Mouse (Mus musculus) monocyte, adult 2 months (primary cell): ENCODE measurements at regions not wholly inside any gene's neighbourhood (a gene's known extent, or its start where the extent isn't known, plus 50 kb on each side); places are given as distances from the start of the nearest gene placed in this dataset.

Experiments used
- DNase-seq, 2 experiments: peaks; one replicate each; pipeline ENCODE4 v3.0.0; 2022; ENCODE audit warnings: low spot score in 2 of 2, low read depth in 1 of 2

DNA sequence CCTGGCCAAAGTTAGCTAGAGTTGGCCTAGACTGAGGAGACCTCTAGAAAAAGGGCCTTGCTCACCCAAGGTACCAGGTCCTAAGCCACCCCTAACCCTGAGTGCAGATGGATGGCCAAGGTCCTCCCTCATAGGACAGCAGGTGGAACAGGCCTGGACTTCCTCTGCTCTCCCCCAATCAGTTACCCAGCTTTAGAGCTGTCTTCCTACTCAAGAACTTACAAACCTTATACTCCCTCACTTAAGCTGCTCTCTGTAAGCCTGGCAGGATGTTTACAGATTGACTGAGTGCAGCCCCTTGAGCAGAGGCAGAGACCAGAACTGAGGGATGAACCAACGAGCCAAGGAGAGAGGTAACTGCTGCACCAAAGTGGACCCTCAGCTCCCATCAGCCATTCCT, 94.5 kb downstream of the Rplp1 start:
- DNase-seq, result no peak

DNA sequence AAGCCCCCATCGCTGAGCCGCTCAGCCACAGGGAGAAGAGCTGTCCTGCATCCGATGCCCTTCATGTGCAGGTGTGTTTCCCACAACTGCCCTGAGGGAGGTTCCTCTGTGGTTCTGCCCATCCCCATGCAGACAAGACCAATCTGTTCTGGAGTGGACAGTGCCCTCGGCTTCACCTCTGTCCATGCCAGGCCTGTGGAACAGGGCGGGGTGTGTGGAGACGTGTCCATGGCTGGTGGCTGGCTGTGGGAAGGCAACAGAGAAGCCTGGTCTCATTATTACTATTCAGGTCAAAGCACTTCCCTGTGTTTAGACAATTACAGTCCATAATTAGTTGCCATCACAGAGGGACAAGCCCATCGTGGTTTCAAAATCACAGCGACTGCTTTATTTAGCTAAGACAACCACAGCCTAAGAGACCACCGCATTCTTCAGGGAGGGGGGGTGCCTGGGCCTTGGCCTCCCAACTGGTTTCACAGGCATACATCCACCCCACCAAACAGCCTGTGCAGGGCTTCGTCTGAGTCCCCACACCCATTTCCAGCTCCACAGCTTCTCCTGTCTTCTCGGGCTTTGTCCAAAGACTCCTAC, 97.7 kb downstream of the Rplp1 start:
- no peak for DNase-seq

DNA sequence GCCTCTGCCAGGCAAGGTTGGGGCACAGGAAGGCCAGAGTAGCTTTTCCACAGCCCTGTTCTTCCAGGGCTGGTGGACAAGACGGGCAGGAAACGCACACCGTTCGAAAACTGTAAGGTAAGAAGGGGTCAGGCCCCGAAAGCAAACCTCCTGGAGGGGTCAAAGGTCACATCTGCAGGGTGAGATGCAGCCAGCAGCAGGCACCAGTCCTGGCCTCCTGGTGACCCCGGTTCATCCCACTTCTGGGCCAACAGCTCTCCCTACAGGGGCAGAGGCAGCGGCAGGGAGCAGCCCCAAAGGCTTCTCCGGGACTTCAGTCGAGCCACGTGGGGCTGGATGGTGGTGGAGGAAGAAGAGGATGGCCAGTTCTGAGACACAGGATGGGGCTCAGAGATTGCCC, 98.3 kb downstream of the Rplp1 start:
- no peak for DNase-seq

DNA sequence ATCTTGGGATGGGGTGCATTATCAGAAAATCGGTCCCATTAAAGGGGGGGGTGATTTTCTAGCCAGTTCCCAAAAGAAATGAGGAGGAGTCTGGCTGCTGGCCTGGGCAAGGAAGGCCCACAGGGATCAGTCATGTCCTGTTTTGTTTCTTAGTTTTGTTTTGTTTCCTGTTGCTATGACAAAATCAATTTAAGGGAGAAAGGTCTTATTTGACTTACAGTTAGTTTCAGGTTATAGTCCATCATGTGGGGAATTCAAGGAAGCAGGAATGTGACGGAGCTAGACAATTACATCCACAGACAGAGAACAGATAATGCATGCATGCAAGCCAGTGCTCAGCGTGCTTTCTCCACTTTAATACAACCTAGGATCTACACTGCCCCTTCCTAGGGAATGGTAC, 101.1 kb downstream of the Rplp1 start:
- DNase-seq, result no peak

DNA sequence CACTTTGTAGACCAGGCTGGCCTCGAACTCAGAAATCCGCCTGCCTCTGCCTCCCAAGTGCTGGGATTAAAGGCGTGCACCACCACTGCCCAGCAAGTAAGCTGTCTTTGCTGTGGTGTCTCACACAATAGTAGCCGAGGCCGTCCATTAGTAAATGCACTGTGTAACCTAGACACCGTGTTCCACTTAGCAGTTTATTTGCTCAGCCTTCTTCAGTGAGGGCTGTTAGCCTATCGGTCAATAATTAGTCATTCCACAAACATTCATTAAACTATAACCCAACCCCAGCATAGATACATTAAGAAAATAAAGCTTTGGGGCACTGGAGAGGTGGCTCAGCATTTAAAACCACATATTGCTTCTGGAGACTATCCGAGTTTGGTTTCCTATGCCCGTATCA, 102.0 kb downstream of the Rplp1 start:
- no peak for DNase-seq

- no peak for DNase-seq
Measured at GRCm38 (mm10) chr9:61810456-61810855, 103.9 kb downstream of the Rplp1 start.

DNA sequence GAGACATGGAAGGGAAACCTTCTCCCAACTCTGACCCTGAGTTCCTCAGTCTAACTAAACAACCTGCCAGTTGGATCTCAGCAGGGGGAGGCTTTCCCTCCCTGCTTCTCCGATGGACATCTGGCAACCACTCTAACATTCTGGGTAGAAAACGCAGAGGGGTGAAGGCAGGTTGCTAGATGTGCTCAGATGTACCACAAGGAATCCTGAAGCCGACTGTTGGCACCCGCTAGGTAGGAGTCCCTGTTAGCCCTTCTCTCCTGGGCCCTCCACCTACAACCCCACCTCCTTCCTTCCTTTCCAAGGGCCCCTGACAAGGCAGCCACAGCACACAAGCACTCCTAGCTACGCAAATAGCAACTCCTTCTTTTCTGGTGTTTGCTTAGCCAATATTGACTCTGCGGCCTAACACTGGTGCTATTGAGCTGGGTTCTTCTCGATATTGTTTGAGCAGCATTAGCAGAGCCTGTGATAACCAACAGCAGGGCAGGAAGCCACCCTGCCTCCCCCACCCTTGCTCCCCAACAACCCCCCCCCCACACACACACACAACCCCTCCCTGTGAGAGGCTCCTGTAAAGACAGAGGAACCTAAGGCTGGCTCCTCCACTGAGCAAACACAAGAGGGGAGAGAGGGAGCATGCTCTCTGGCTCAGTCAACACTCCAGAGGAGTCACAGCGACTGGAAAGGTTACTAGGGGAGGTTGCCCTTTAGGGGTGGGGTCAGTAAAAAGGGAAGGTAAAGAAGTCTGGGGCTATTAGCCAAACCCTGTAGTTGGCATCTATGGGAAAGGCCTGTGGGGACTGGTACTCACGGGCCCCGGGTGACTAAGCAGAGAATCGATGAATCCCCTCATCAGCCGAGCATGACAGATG, 105.8 kb downstream of the Rplp1 start:
- DNase-seq, result no peak

DNA sequence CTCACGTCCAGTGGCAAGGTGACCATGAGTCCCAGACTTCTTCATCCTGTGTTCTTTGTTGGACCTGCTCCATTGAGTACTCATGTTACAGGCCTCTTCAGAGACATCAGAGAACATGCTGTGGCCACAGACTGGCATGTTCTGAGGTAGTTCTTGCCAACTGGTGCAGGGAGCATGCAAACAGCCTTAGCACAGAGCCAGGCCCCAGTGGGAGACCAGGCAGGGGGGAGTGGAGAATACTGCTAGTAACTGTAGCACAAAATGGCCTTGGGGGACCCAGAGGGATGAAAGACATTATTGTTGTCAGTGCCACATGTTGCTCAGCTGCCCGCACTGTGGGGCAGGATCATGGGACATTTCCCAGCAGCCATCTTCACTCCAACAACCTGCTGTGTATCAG, 108.4 kb downstream of the Rplp1 start:
- DNase-seq, result no peak

GRCm38 (mm10) chr9:61803555-61803954, 110.8 kb downstream of the Rplp1 start:
- no peak for DNase-seq

DNA sequence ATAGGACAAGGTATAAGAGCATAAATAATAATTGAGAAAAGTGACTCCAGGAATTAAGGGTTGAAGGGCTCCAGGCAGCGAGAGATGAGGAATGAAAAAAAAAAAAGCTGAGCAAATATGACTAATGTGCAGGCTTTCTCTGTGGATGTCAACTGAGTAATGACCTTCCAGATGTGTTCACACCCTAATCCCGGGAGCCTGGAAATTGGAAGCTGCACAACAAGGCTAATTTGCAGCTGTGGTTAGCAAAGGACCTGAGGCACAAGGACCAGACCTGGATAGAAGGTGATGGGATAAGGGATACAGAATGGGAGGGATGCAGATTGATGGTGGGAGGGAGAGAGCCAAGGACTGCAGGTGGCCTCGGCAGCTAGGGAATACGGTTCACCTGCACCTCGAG, 111.6 kb downstream of the Rplp1 start:
- no peak for DNase-seq

DNA sequence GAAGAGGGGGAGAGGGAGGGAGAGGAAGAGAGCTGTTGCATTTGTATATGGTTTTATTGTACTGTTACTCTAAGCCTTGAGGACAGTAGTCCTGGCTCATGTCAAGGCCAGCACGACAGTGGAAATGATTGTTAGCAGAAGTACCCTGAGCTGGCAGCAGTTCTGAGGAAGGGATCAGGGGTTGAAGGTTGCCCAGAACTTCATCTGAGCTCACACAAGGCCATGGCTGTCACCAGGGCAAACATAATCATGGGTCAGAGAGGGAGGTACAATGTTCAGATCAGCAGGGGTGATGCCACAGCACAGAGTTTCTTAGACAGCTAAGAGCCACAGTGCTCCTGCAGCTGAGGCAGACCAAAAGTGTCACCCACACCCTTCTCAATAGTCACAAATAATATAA, 114.8 kb downstream of the Rplp1 start:
- no peak for DNase-seq

GRCm38 (mm10) chr9:61795910-61796309, 118.4 kb downstream of the Rplp1 start:
- no peak for DNase-seq

- DNase-seq, result no peak
Measured at GRCm38 (mm10) chr9:61791435-61792064, 122.8 kb downstream of the Rplp1 start.

GRCm38 (mm10) chr9:61790849-61791248, 123.5 kb downstream of the Rplp1 start:
- no peak for DNase-seq

DNA sequence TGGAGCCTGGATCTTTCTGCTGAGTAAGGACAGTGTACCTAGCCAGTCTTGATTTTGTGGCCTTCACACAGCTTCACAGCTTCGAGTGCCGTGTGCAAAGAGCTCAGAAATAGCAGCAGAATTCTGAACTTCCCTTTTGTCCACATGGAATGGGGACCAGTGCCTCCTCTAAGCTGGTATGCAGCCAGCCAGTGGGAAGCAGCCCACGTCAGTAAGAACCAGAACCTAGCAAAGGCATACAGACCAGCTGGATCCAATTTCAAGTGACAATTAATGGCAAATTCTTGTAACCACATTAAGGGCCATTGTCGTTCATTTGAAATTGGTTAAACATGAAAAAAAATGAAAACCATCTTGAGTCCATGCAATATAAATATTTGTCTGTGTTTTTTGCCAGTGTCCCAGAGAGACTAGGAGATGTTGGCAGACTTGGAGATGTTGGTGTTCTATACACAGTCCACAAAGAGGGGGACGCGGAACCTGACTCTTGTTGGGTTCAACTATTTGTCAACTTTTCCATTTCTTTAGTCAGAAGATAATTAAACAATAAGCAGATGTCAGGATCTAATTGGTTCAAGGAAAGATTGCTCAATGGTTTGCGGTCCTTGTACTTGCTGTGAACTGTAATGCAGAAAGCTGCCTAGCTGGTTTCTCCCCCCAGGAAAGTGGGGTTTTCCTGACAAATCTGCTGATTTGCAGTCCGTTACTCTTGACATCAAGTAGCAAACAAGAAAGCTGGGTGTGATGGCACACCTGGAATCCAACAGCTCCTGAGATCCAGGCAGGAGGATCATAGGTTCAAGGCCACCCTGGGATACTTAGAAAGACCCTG, 125.1 kb downstream of the Rplp1 start:
- DNase-seq, result no peak

- no peak for DNase-seq
Measured at GRCm38 (mm10) chr9:61781469-61781868, 132.9 kb downstream of the Rplp1 start.

DNA sequence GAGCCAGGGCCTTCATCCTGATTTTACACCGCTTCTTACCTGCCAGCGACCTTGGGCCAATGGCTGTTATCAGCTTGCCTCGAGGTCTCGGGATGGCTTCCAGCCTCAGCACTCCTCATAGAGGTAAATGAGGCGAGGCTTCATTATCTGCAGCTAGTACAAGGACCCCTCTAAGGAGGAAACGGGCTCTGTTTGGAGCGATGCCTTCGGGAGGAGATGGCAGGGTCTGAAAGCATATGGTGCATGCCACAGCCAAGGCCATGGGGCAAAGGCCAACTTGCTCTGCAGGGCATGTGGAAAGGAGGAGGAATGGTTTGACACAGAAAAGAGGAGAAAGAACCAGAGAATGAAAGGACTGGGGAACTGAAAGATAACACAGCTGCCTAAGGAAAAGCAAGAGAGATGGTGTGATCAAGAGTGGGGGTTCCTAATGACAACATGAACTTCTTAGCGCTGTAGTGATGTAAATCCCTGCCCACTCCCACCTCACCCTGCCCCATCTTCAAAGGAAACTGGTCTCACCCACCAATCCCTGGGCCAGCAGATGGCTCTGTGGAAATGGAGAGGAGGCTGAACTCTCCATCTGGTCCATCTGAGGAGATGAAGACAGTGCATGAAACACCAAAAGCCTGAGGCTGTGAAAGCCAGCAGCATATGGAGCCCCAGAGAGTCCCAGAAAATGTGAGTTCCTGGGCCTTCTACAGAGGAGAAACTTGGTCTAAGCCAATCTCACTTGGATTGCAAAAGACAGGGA, 134.0 kb downstream of the Rplp1 start:
- no peak for DNase-seq

DNA sequence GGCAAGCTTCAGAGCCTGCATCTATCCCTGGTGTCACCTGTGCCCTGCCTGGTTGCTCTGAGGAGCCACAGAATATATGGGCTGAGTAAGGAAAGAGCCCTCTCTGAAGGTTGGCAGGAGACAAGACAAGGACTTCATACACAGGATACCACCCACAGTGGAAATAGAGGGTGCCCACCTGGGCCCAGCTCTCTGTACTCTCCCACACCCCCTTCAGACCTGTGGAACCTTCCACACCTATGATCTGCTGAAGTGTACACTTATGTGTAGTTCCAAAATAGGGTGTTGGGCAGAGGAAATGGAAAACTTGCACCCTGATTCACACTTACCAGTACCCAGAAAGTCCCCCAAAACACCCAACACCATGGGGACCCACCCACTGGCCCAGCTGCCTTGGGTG, 135.2 kb downstream of the Rplp1 start:
- DNase-seq, result no peak

GRCm38 (mm10) chr9:61776446-61776845, 137.9 kb downstream of the Rplp1 start:
- no peak for DNase-seq

GRCm38 (mm10) chr9:61770207-61770955, 144.0 kb downstream of the Rplp1 start:
- DNase-seq, result no peak
